Mouse (Mus musculus): ENCODE results near the gene Psma7. TPM values are rescaled to one million over a fixed set of nuclear protein-coding genes. Genes with fewer than 3 reads are reported as not detected.

The Psma7 gene
- polyA plus RNA-seq (2015; fragmentation: Nextera tagmentation; extraction: Ambion mirVana), result 334 and 385 TPM in 2 replicates

DNA sequence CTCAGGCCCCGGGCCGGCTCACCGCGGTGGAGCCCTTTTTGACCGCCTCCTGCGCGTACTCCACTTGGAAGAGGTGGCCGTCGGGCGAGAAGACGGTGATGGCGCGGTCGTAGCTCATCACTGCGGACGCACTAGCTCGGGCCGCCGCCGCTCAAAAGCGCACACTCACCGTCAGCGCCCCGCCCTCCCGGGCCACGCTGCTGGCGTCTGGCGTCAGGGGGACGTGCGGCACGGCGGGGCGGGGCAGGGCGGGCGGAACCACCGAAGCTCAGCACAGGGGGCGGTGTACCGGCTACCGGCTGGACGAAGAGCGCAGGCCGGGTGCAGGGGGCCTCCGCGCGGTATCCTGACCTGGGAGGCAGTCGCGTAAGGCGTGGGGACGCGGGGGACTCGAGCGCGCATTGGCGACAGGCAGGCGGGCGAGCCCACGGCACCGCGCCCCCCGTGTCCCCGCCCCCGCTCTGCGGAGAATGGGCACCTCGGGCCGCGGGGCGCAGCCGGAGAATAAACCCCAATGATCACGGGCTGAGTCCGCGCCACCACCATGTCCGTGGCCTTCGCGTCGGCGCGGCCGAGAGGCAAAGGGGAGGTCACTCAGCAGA is at the start of gene Psma7, which contains the start of gene Ss18l1:
Gene Psma7, minus strand, starts transcription at position 178 of the 602 bp plus-strand sequence.
Gene Ss18l1, plus strand, starts transcription at position 254 of the 602 bp plus-strand sequence.
- peaks cover under 1% of the 10 kb centered on the region; the same call in 1 of the 2 replicates for H3K36me3 ChIP-seq (ENCODE audit: insufficient read depth, low read length)
- peak within 1 kb of the TSS; percentile 91 for H3K27ac ChIP-seq (ENCODE audit: low read length)
- no peaks in the 10 kb centered on the region for H3K9me3 ChIP-seq (ENCODE audit: low read length)
- TF ChIP-seq EP300 (IDR thresholded peaks at IDR 0.05), result no peak
- peak; percentile 54 for TF ChIP-seq CTCF (IDR thresholded peaks at IDR 0.05)
- peak; percentile 96 for DNase-seq (ENCODE audit: low spot score)
- ATAC-seq, result peak; percentile 97
- H3K4me3 ChIP-seq (ENCODE audit: low read depth, low read length), result peak within 1 kb of the TSS; percentile 95
- peaks cover 5% of the 10 kb centered on the region; the same call in 1 of the 2 replicates for H3K4me1 ChIP-seq (ENCODE audit: insufficient read depth, low read depth, low read length)
- peak within 1 kb of the TSS; percentile 99 for H3K4me2 ChIP-seq (replicated peaks; ENCODE audit: low read depth, low read length)
- H3K27me3 ChIP-seq (replicated peaks; ENCODE audit: insufficient read depth, low read length), result no peaks in the 10 kb centered on the region
- H3K9ac ChIP-seq (replicated peaks; ENCODE audit: low read depth), result peak within 1 kb of the TSS; percentile 87
- WGBS, result under 1% methylated on average over 51 of the region's 78 CpGs

DNA sequence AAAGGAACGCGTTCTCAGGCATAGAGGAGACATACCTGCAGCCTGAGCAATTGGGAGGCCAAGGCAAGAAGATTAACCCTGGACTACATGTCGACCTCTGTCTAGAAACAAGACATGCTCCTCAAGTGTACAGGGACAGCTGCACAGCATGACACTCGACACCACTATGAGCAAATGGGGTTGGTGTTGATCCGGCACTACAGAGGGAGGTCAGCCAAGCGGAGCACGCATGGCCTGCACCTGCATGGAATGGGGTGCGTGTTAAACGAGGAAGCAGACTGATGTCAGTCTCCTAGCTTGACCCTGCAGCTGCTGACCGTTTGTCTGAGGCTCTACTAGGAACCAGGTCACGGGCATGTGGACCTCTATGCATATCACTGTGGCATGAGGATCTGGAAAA is 48.1 kb upstream of the Psma7 start:
- Histone ChIP-seq H3K27ac (ENCODE audit: low read length) (no peak overlapping the region), H3K4me2 (replicated peaks; ENCODE audit: low read depth, low read length) (no peak overlapping the region), H3K9me3 (ENCODE audit: low read length) (no peaks in the 10 kb centered on the region), H3K9ac (replicated peaks; ENCODE audit: low read depth) (no peak overlapping the region), H3K27me3 (replicated peaks; ENCODE audit: insufficient read depth, low read length) (no peaks in the 10 kb centered on the region), H3K4me3 (ENCODE audit: low read depth, low read length) (no peak overlapping the region), H3K4me1 (ENCODE audit: insufficient read depth, low read depth, low read length) (no peaks in the 10 kb centered on the region), H3K36me3 (ENCODE audit: insufficient read depth, low read length) (no peaks in the 10 kb centered on the region)
- TF ChIP-seq EP300 (IDR thresholded peaks at IDR 0.05) (no peak), CTCF (IDR thresholded peaks at IDR 0.05) (no peak)
- no peak for ATAC-seq
- WGBS, result 53% methylated on average over 11 of the region's 11 CpGs
- no peak for DNase-seq (ENCODE audit: low spot score)

GRCm38 (mm10) chr2:180087472-180087871 is 45.2 kb upstream of the Psma7 start:
- H3K36me3 ChIP-seq (ENCODE audit: insufficient read depth, low read length), result no peaks in the 10 kb centered on the region
- no peak for DNase-seq (ENCODE audit: low spot score)
- no peak overlapping the region for H3K4me2 ChIP-seq (replicated peaks; ENCODE audit: low read depth, low read length)
- no peak overlapping the region for H3K27ac ChIP-seq (ENCODE audit: low read length)
- no peaks in the 10 kb centered on the region for H3K9me3 ChIP-seq (ENCODE audit: low read length)
- TF ChIP-seq CTCF (IDR thresholded peaks at IDR 0.05) (peak; percentile 39), EP300 (IDR thresholded peaks at IDR 0.05) (no peak)
- no peak overlapping the region for H3K4me3 ChIP-seq (ENCODE audit: low read depth, low read length)
- H3K9ac ChIP-seq (replicated peaks; ENCODE audit: low read depth), result no peak overlapping the region
- no peaks in the 10 kb centered on the region for H3K4me1 ChIP-seq (ENCODE audit: insufficient read depth, low read depth, low read length)
- no peaks in the 10 kb centered on the region for H3K27me3 ChIP-seq (replicated peaks; ENCODE audit: insufficient read depth, low read length)
- 85% methylated on average over 4 of the region's 4 CpGs for WGBS
- ATAC-seq, result no peak

DNA sequence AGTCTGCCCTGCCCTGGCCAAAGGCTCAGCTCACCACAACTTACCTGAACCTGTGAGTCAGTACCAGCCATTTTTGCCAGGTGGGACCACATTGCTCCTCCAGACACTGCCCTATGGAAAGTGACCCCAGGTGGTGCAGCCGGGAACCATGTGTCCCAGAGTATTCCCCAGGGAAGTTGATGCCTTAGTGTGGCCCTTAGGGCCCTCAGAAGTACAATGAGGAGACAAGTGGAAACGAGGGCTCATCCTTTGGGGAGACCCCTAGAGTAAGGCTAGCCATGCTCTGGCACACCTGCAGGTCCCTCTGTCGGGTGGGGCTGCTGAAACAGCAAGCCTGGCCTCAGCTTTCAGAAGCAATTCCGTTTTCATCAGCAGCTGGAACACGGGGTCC is 44.4 kb upstream of the Psma7 start:
- Histone ChIP-seq H3K27ac (ENCODE audit: low read length) (no peak overlapping the region), H3K27me3 (replicated peaks; ENCODE audit: insufficient read depth, low read length) (no peaks in the 10 kb centered on the region), H3K36me3 (ENCODE audit: insufficient read depth, low read length) (no peaks in the 10 kb centered on the region), H3K9me3 (ENCODE audit: low read length) (no peaks in the 10 kb centered on the region), H3K4me2 (replicated peaks; ENCODE audit: low read depth, low read length) (no peak overlapping the region), H3K4me1 (ENCODE audit: insufficient read depth, low read depth, low read length) (no peaks in the 10 kb centered on the region), H3K9ac (replicated peaks; ENCODE audit: low read depth) (no peak overlapping the region), H3K4me3 (ENCODE audit: low read depth, low read length) (no peak overlapping the region)
- no peak for DNase-seq (ENCODE audit: low spot score)
- WGBS, result 85% methylated on average over 5 of the region's 5 CpGs
- no peak for ATAC-seq
- TF ChIP-seq CTCF (IDR thresholded peaks at IDR 0.05), result no peak
- no peak for TF ChIP-seq EP300 (IDR thresholded peaks at IDR 0.05)

DNA sequence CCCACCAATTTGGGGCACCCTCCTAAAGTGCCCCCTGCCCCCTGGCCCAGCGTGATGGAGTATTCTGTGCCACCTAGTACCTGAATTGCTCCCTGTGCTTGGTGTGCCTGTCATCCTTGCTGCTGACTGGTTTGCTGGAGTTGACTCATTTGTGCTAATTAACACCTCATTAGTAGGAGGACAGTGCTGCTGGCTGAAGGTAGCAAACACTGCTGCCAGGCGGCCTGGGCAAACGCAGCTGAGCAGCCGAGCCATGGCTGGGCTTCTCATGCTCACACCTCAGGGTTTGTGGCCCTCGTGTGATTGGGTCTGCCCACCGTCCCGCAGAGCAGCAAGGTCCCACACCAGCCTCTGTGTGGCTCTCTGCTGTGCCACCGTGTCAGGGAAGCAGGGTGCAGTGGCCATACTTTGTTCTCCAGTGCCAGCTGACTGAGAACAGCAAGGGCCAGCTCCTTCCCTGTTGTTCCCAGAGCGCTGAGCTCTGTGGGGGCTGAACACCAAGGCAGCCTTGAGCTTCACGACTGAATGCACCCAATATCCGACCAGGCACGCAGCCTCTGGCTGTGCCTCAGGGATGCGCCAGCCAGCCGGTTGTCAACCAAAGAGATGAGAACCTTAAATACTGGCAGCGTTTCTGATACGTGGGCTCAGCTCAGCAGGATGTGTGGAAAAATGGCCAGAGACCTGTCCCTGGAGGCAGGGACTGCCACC is 43.8 kb upstream of the Psma7 start:
- Histone ChIP-seq H3K4me2 (replicated peaks; ENCODE audit: low read depth, low read length) (no peak overlapping the region), H3K36me3 (ENCODE audit: insufficient read depth, low read length) (no peaks in the 10 kb centered on the region), H3K9ac (replicated peaks; ENCODE audit: low read depth) (no peak overlapping the region), H3K9me3 (ENCODE audit: low read length) (no peaks in the 10 kb centered on the region), H3K27me3 (replicated peaks; ENCODE audit: insufficient read depth, low read length) (no peaks in the 10 kb centered on the region), H3K4me3 (ENCODE audit: low read depth, low read length) (no peak overlapping the region), H3K4me1 (ENCODE audit: insufficient read depth, low read depth, low read length) (no peaks in the 10 kb centered on the region), H3K27ac (ENCODE audit: low read length) (no peak overlapping the region)
- ATAC-seq, result no peak
- WGBS, result 69% methylated on average over 16 of the region's 16 CpGs
- TF ChIP-seq CTCF (IDR thresholded peaks at IDR 0.05) (no peak), EP300 (IDR thresholded peaks at IDR 0.05) (no peak)
- no peak for DNase-seq (ENCODE audit: low spot score)

GRCm38 (mm10) chr2:180084565-180084964 is 42.3 kb upstream of the Psma7 start:
- H3K4me3 ChIP-seq (ENCODE audit: low read depth, low read length), result no peak overlapping the region
- H3K27me3 ChIP-seq (replicated peaks; ENCODE audit: insufficient read depth, low read length), result no peaks in the 10 kb centered on the region
- WGBS, result 30% methylated on average over 3 of the region's 3 CpGs
- no peaks in the 10 kb centered on the region for H3K36me3 ChIP-seq (ENCODE audit: insufficient read depth, low read length)
- no peak for DNase-seq (ENCODE audit: low spot score)
- no peaks in the 10 kb centered on the region for H3K4me1 ChIP-seq (ENCODE audit: insufficient read depth, low read depth, low read length)
- no peak for TF ChIP-seq EP300 (IDR thresholded peaks at IDR 0.05)
- TF ChIP-seq CTCF (IDR thresholded peaks at IDR 0.05), result no peak
- H3K9me3 ChIP-seq (ENCODE audit: low read length), result no peaks in the 10 kb centered on the region
- H3K9ac ChIP-seq (replicated peaks; ENCODE audit: low read depth), result no peak overlapping the region
- H3K27ac ChIP-seq (ENCODE audit: low read length), result no peak overlapping the region
- ATAC-seq, result no peak
- H3K4me2 ChIP-seq (replicated peaks; ENCODE audit: low read depth, low read length), result no peak overlapping the region
